Mouse (Mus musculus) kidney, embryonic 14.5 days (tissue): ENCODE measurements around the gene M1ap. TPM values are rescaled to one million over a fixed set of nuclear protein-coding genes. Genes with fewer than 3 reads are reported as not detected.

Experiments used
- ATAC-seq: fragments of 200-750 bp; cut with Nextera tagmentation; 2 replicates; pipeline ENCODE4 v1.8.0; 2017; ENCODE audit warnings: moderate number of reproducible peaks, mild to moderate bottlenecking, moderate TSS enrichment, moderate library complexity; ENCODE audit not compliant: low FRiP score, low TSS enrichment
- H3K27ac ChIP-seq: fragments of 300-500 bp; sonication (generic); 2 replicates; pipeline ENCODE4 v1.5.1; 2014; ENCODE audit warnings: low read depth, mild to moderate bottlenecking, low read length, moderate library complexity, mixed read lengths
- H3K27me3 ChIP-seq: fragments of 300-500 bp; sonication (generic); 2 replicates; pipeline ENCODE4 v1.6.1; 2014; ENCODE audit warnings: mild to moderate bottlenecking, low read length; ENCODE audit not compliant: control insufficient read depth, insufficient read depth
- H3K36me3 ChIP-seq: fragments of 300-500 bp; sonication (generic); 2 replicates; pipeline ENCODE4 v1.6.1; 2014; ENCODE audit warnings: low read length, mixed read lengths; ENCODE audit not compliant: control insufficient read depth, insufficient read depth
- H3K4me1 ChIP-seq: fragments of 300-500 bp; sonication (generic); 2 replicates; pipeline ENCODE4 v1.6.1; 2014; ENCODE audit warnings: low read length, mixed read lengths; ENCODE audit not compliant: control insufficient read depth, insufficient read depth
- H3K4me2 ChIP-seq: fragments of 300-500 bp; sonication (generic); replicated peaks from 2 replicates; pipeline ENCODE4 v1.6.1; 2014; ENCODE audit warnings: low read depth, mild to moderate bottlenecking, low read length
- H3K4me3 ChIP-seq: fragments of 300-500 bp; sonication (generic); 2 replicates; pipeline ENCODE4 v1.5.1; 2014; ENCODE audit warnings: mild to moderate bottlenecking, low read length
- H3K9ac ChIP-seq: fragments of 300-500 bp; sonication (generic); 2 replicates; pipeline ENCODE4 v1.6.1; 2014; ENCODE audit warnings: low read depth, mild to moderate bottlenecking, low read length, moderate library complexity
- H3K9me3 ChIP-seq: fragments of 300-500 bp; sonication (generic); 2 replicates; pipeline ENCODE4 v1.6.1; 2016; ENCODE audit warnings: low read length; ENCODE audit not compliant: control insufficient read depth
- WGBS: fragments of 180-500 bp; shearing (Covaris S2); extraction: QIAGEN DNeasy Blood & Tissue Kit; methylation state at CpG from one replicate; pipeline ENCODE4 v1.1.7; 2014; 5-methylcytosine and 5-hydroxymethylcytosine counted together
- polyA plus RNA-seq: library from polyadenylated mRNA; unstranded; fragments of >200 nt; fragmentation: Nextera tagmentation; extraction: Ambion mirVana; gene quantifications from 2 replicates; pipeline ENCODE4 v1.2.1, GENCODE M21; 2014

Gene M1ap
- polyA plus RNA-seq, 1 experiment from 2014 or later = 0.28 TPM

DNA sequence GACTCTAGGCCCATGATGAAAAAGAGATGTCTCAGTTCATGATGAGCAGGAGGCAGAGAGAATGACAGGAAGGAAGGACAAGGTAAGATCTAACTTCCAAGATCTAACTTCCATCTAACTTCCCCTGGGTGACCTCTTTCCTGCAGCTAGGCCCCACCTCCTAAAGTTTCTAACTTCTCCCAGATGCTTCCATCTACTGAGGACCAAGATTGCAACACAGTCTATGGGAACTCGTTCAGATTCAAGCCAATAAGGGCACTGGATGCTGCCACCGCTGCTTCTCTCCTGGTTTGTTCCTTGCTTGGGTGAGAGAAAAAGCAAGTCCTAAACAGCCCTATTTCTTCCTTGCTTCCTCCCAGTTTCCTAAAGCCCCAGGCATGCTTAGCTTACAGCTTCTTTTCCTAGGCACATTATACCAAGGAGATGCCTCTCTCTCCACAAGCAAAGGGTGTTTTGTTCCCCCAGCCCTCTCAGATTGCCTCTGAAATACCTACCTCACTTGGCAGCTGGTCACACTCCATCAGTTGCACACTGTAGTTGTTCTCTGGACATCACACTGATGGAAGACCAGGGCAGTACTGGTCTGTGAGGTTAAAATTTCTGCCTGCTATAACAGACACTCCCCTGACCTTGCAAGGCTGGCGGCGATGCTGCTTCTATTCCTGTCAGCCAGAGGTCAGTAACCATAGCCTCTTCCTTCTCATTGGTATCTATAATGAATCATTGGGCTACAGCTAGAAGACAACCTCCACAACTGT is 74.3 kb downstream of the M1ap start:
- Histone ChIP-seq H3K4me2 (no peak overlapping the region), H3K36me3 (no peaks in the 10 kb centered on the region), H3K27me3 (no peaks in the 10 kb centered on the region), H3K9me3 (no peaks in the 10 kb centered on the region), H3K4me1 (no peaks in the 10 kb centered on the region), H3K9ac (no peak overlapping the region), H3K27ac (no peak overlapping the region), H3K4me3 (no peak overlapping the region)
- 56% methylated on average over 4 of the region's 4 CpGs for WGBS
- ATAC-seq = peak; percentile 82

DNA sequence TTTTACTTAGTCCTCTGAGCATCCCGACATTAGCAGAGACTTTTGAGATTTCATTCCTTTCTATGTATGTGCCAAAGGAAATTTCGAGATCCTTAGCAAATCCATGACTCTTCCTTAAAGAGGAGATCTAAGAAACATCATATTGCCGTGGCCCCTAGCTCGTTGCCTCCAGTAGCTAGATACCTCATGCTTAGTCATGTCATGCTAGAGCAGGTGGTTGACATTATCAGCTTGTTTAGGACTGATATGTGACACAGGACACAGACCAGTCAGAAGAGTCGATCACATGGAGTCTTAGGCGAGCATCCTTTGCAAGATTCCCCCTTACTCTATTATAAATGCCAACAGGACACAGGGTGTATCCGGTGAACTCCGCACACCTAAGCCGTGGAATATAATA is 76.3 kb downstream of the M1ap start:
- 87% methylated on average over 9 of the region's 9 CpGs for WGBS
- H3K27ac ChIP-seq = no peak overlapping the region
- no peaks in the 10 kb centered on the region for H3K27me3 ChIP-seq
- no peak for ATAC-seq
- no peaks in the 10 kb centered on the region for H3K9me3 ChIP-seq
- no peak overlapping the region for H3K4me2 ChIP-seq
- H3K4me1 ChIP-seq = no peaks in the 10 kb centered on the region
- no peak overlapping the region for H3K9ac ChIP-seq
- H3K4me3 ChIP-seq = no peak overlapping the region
- no peaks in the 10 kb centered on the region for H3K36me3 ChIP-seq

DNA sequence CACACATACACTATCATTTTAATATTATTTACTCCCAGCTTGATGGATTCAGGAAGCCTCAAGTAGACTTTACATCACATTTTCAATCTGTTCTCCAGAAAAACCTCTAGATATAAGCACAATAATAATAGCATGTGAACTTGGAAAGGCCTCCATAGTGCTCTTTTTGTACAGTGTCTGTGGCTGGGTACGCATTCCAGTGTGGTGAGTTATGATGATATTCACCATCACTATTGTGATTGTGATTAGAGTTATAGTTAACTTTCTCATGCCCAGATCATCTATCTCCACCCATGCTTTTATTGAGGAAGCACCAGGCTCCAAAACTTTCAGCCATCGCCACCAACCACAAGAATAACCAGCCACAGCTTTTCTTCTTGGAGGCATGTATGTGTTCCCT is 77.1 kb downstream of the M1ap start:
- no peaks in the 10 kb centered on the region for H3K36me3 ChIP-seq
- no peaks in the 10 kb centered on the region for H3K9me3 ChIP-seq
- H3K4me3 ChIP-seq = no peak overlapping the region
- ATAC-seq = no peak
- H3K9ac ChIP-seq = no peak overlapping the region
- H3K27me3 ChIP-seq = no peaks in the 10 kb centered on the region
- no peak overlapping the region for H3K27ac ChIP-seq
- H3K4me1 ChIP-seq = no peaks in the 10 kb centered on the region
- H3K4me2 ChIP-seq = no peak overlapping the region
- 97% methylated on average over 2 of the region's 2 CpGs for WGBS

DNA sequence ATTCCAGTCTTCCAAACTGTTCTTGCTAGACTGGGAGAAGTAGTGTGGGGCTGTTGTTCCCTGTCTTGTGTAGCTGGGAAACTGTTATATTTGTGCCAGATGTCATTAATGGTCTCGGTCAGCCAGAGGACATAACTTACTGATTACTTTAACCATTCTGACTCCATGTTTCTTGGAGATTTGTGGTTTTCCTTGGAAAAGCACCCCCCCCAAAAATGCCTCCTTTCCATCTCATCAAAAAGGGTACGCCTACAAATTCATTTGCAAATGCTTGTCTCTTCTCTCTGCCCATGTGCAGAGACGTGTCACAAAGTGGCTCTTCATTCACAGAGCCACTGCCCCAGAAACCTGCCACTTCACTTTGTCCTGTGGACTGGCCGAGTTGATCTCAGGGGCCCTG is 77.7 kb downstream of the M1ap start:
- Histone ChIP-seq H3K4me2 (no peak overlapping the region), H3K27ac (no peak overlapping the region), H3K36me3 (no peaks in the 10 kb centered on the region), H3K9me3 (no peaks in the 10 kb centered on the region), H3K4me1 (no peaks in the 10 kb centered on the region), H3K4me3 (no peak overlapping the region), H3K9ac (no peak overlapping the region), H3K27me3 (no peaks in the 10 kb centered on the region)
- no peak for ATAC-seq
- 63% methylated on average over 4 of the region's 4 CpGs for WGBS

DNA sequence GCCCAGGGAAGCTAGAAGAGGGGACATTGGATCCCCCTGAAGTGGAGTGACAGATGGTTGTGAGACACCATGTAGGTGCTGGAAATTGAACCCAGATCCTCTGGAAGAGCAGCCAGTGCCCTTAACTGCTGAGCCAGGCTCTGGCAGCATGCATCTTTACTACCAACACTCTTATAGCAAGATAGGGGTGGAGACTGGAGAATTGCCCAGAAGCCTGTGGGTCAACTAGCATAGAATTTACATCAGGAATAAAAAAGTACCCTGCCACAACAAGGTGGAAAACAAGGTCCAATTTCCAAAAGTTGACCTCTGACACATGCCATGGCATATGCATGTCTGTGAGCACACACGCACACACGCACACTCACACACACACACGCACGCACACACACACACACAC is 78.5 kb downstream of the M1ap start:
- Histone ChIP-seq H3K9ac (no peak overlapping the region), H3K4me3 (no peak overlapping the region), H3K9me3 (no peaks in the 10 kb centered on the region), H3K27ac (no peak overlapping the region), H3K4me1 (no peaks in the 10 kb centered on the region), H3K4me2 (no peak overlapping the region), H3K27me3 (no peaks in the 10 kb centered on the region), H3K36me3 (no peaks in the 10 kb centered on the region)
- no peak for ATAC-seq
- 93% methylated on average over 4 of the region's 4 CpGs for WGBS

DNA sequence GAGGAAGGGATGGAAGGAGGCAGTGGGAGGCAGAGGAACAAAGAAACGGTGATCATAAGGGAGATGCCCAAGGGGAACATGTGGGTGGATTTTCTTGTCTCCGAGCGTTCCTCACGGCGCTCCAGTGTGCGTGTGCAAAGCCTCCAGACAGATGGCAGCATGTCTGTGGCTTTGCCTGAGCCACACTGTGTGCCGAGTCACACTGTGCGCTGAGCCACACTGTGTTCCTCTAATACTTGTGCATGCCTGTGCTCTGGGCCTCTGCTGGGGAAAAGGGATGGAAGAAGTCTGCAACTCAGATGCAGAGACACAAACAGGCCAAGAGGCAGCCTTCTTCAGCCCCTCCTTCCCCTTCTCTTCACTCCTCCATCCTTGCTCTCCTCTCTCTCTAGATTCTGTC is 80.6 kb downstream of the M1ap start:
- 70% methylated on average over 8 of the region's 8 CpGs for WGBS
- Histone ChIP-seq H3K9ac (no peak overlapping the region), H3K4me3 (no peak overlapping the region), H3K9me3 (no peaks in the 10 kb centered on the region), H3K4me2 (no peak overlapping the region), H3K4me1 (peaks cover 4% of the 10 kb centered on the region; the same call in 1 of the 2 replicates), H3K36me3 (peaks cover 4% of the 10 kb centered on the region; the same call in 1 of the 2 replicates), H3K27ac (no peak overlapping the region), H3K27me3 (peaks cover 14% of the 10 kb centered on the region; the same call in 1 of the 2 replicates)
- no peak for ATAC-seq

DNA sequence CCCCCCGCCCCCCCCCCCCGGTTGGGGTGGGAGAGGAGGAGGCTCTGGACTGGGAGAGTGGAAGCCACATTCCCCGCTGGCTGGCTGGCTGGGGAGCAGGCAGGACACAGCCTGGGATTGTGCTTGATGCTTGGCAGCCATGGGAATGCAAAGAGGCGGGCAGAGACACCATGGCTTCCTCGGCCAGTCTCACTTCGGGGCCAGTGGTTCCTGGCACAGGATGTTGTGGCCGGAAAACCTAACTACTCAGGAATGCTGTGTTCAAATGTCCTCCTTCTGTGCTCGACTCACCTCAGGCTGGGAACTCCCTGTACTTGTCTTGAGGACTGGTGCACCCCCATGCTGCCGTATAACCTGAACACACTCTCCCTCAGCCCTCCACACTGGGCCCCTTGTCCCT is 81.0 kb downstream of the M1ap start:
- WGBS = 62% methylated on average over 8 of the region's 9 CpGs
- no peak overlapping the region for H3K4me3 ChIP-seq
- H3K4me1 ChIP-seq = peaks cover 4% of the 10 kb centered on the region; the same call in 1 of the 2 replicates
- peaks cover 4% of the 10 kb centered on the region; the same call in 1 of the 2 replicates for H3K36me3 ChIP-seq
- peaks cover 14% of the 10 kb centered on the region; the same call in 1 of the 2 replicates for H3K27me3 ChIP-seq
- H3K9me3 ChIP-seq = no peaks in the 10 kb centered on the region
- H3K4me2 ChIP-seq = no peak overlapping the region
- H3K27ac ChIP-seq = no peak overlapping the region
- ATAC-seq = no peak; the same call in 1 of the 2 replicates
- no peak overlapping the region for H3K9ac ChIP-seq

DNA sequence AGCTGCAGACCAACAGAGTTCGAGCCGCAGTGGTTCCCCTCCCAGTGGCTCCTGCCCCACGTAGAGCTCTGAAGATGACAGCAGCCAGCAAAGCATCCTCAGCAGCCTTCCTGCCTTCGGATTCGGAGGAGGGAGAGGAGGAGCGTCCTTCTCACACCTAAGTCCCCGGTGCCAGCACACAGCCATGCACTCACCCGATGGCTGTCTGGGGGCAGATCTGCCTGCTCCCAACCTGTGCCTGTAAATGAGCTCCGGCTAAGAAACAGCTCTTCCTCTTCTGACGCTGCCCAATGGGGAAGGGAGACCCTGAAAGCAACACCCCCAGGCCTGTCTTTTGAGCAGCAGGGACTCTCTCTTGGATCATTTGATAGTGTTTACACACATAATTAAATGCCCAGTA is 83.1 kb downstream of the M1ap start:
- Histone ChIP-seq H3K4me3 (no peak overlapping the region), H3K36me3 (peaks cover 4% of the 10 kb centered on the region; the same call in 1 of the 2 replicates), H3K27me3 (peaks cover 14% of the 10 kb centered on the region; the same call in 1 of the 2 replicates), H3K27ac (no peak overlapping the region), H3K4me1 (peaks cover 6% of the 10 kb centered on the region; the same call in 1 of the 2 replicates), H3K9ac (no peak overlapping the region), H3K4me2 (no peak overlapping the region), H3K9me3 (no peaks in the 10 kb centered on the region)
- no peak for ATAC-seq
- WGBS = 27% methylated on average over 10 of the region's 10 CpGs

DNA sequence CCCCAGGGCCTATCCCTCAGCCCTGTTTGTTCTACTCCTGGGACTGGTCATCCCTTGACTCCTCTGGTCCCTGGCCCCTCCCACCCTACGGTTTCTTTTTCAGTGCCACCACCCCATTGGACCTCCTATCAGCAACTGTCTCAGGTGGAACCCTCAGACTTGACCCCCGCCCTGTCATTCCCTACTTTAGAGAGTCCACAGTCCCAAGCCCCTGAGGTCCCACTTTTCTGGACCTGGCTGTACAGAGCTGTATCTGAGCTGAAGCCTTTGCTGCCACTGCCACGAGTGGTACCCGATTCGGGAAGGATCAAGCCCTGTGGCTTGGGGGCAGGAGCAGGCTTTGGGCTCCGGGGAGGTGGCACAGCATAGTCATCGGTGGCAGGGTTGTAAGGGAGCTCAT is 84.4 kb downstream of the M1ap start:
- no peak for ATAC-seq
- Histone ChIP-seq H3K4me1 (peaks cover 10% of the 10 kb centered on the region; the same call in 1 of the 2 replicates), H3K27me3 (peaks cover 14% of the 10 kb centered on the region; the same call in 1 of the 2 replicates), H3K36me3 (peaks cover 4% of the 10 kb centered on the region; the same call in 1 of the 2 replicates), H3K4me3 (no peak overlapping the region), H3K9ac (0 out of 2 replicates have a peak overlapping the region, but pooled peaks have one; percentile 12), H3K27ac (no peak overlapping the region), H3K4me2 (no peak overlapping the region), H3K9me3 (no peaks in the 10 kb centered on the region)
- whole genome bisulfite sequencing = 81% methylated on average over 7 of the region's 7 CpGs
